Comparison of ENCODE assay signal across 18 mouse cellular contexts in the genomic region with DNA sequence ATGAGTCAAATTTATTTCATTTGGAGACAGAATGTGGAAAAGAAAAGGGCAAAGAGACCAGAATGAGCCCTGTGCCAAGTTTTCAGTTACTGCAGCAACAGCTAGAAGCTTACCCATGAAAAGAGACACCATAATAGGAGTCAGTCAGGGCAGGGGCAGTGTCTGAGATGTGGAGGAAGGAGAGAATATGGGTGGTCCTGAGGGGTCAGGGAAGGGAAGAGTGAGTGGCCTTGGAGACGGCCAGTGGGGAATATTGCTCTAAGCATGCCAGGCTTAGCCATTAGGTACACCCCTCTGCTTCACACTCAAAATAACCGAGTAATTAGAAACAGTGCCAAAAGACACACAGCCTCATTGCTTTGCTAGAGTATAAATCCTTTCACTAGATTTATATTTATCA. TPM values are rescaled to one million over a fixed set of nuclear protein-coding genes. Genes with fewer than 3 reads are reported as not detected.
A peak's percentile ranks its signal among the peaks of the same experiment; 100 is the strongest.
DNase-seq lines count a peak whose midpoint lies in the region; ATAC-seq and TF ChIP-seq lines count a peak whose summit lies in the region.
"Had no signal": no experiment of that assay in that cellular context is flagged by ENCODE, and none has a peak within 500 bp of the region (broad histone marks: within the 10 kb centered on the region; RNA-seq: fewer than 3 reads in every experiment).

No protein-coding gene starts in this region.

- H3K4me3 ChIP-seq in heart, adult 2 months: no peak overlapping the region
- no peak overlapping the region for H3K4me3 ChIP-seq in kidney, embryonic 16.5 days (ENCODE audit: low read length)
- no peak overlapping the region for H3K4me3 ChIP-seq in embryonic facial prominence, embryonic 14.5 days (ENCODE audit: low read depth, low read length)
- H3K4me3 ChIP-seq: heart, embryonic 13.5 days; intestine, embryonic 15.5 days had no signal

- ATAC-seq in kidney, embryonic 16.5 days (ENCODE audit: low FRiP score, low TSS enrichment): peak; percentile 69
- no peak for ATAC-seq in embryonic facial prominence, embryonic 14.5 days (ENCODE audit: low read depth)
- ATAC-seq in activated CD4-positive, CD25-positive, alpha-beta regulatory T cell, adult 4 months: no peak
- ATAC-seq: forebrain, embryonic 16.5 days; hindbrain, postnatal 0 days; intestine, embryonic 15.5 days had no signal

- WGBS in heart, adult 2 months: 73% methylated on average over 2 of the region's 2 CpGs
- WGBS in kidney, embryonic 16.5 days: 29% methylated on average over 2 of the region's 2 CpGs
- 24% methylated on average over 2 of the region's 2 CpGs for WGBS in embryonic facial prominence, embryonic 14.5 days

- peak; percentile 42 for DNase-seq in heart, adult 11 months
- DNase-seq in heart, adult 2 months: no peak
- no peak for DNase-seq in kidney, postnatal 10 days
- peak; percentile 32 for DNase-seq in embryonic facial prominence, embryonic 14.5 days (ENCODE audit: low spot score)
- no peak for DNase-seq in adrenal gland, postnatal 36 days
- DNase-seq: adrenal gland, postnatal 14 days; cerebellum, adult 18-20 months; cerebellum, adult 9-11 months; cerebellum, postnatal 36 days; gastrocnemius, postnatal 10 days; heart, postnatal 36 days had no signal

- intact Hi-C loops in heart, adult 2 months (cut with DNase I): no loop called here

- no peak for TF ChIP-seq EP300 in heart, adult 2 months (IDR thresholded peaks at IDR 0.05; ENCODE audit: insufficient read depth, low read depth, low read length)

- no peaks in the 10 kb centered on the region for H3K79me2 ChIP-seq in heart, adult 2 months (replicated peaks; ENCODE audit: control insufficient read depth, insufficient read depth, low read length)

- no peaks in the 10 kb centered on the region for H3K27me3 ChIP-seq in heart, adult 2 months (ENCODE audit: control insufficient read depth, insufficient read depth, low read length)
- no peaks in the 10 kb centered on the region for H3K27me3 ChIP-seq in kidney, embryonic 16.5 days (ENCODE audit: insufficient read depth, low read length)
- no peaks in the 10 kb centered on the region for H3K27me3 ChIP-seq in embryonic facial prominence, embryonic 14.5 days (replicated peaks; ENCODE audit: control insufficient read depth, insufficient read depth, low read length)
- H3K27me3 ChIP-seq: heart, embryonic 13.5 days; intestine, embryonic 15.5 days had no signal

- H3K4me1 ChIP-seq in heart, adult 2 months (ENCODE audit: control insufficient read depth, insufficient read depth, low read length): no peaks in the 10 kb centered on the region
- H3K4me1 ChIP-seq in kidney, embryonic 16.5 days (ENCODE audit: insufficient read depth, low read length): no peaks in the 10 kb centered on the region
- H3K4me1 ChIP-seq in embryonic facial prominence, embryonic 14.5 days (ENCODE audit: control insufficient read depth, insufficient read depth, low read length): no peaks in the 10 kb centered on the region
- H3K4me1 ChIP-seq: heart, embryonic 13.5 days; intestine, embryonic 15.5 days had no signal

- no peak for TF ChIP-seq CTCF in heart, adult 2 months (IDR thresholded peaks at IDR 0.05)

- H3K36me3 ChIP-seq in heart, adult 2 months (ENCODE audit: control insufficient read depth, insufficient read depth, low read length): no peaks in the 10 kb centered on the region
- no peaks in the 10 kb centered on the region for H3K36me3 ChIP-seq in kidney, embryonic 16.5 days (ENCODE audit: insufficient read depth, low read length)
- H3K36me3 ChIP-seq in embryonic facial prominence, embryonic 14.5 days (ENCODE audit: control insufficient read depth, insufficient read depth, low read length): no peaks in the 10 kb centered on the region
- H3K36me3 ChIP-seq: heart, embryonic 13.5 days; intestine, embryonic 15.5 days had no signal

- H3K9ac ChIP-seq in heart, adult 2 months (ENCODE audit: low read depth, low read length): no peak overlapping the region
- no peak overlapping the region for H3K9ac ChIP-seq in kidney, embryonic 16.5 days (replicated peaks; ENCODE audit: low read length)
- no peak overlapping the region for H3K9ac ChIP-seq in embryonic facial prominence, embryonic 14.5 days (ENCODE audit: low read depth, low read length)
- H3K9ac ChIP-seq: heart, embryonic 13.5 days; intestine, embryonic 15.5 days had no signal

- peaks cover 12% of the 10 kb centered on the region; the same call in 1 of the 2 replicates for H3K9me3 ChIP-seq in kidney, embryonic 16.5 days (ENCODE audit: low read length)
- H3K9me3 ChIP-seq in embryonic facial prominence, embryonic 14.5 days (ENCODE audit: control insufficient read depth, low read length): peaks cover 21% of the 10 kb centered on the region
- H3K9me3 ChIP-seq: intestine, embryonic 15.5 days had no signal

- H3K27ac ChIP-seq in heart, adult 2 months: no peak overlapping the region
- H3K27ac ChIP-seq in kidney, embryonic 16.5 days (ENCODE audit: low read length): peak overlapping the region; percentile 28; the same call in 1 of the 2 replicates
- H3K27ac ChIP-seq in embryonic facial prominence, embryonic 14.5 days (replicated peaks; ENCODE audit: low read depth, low read length): no peak overlapping the region
- H3K27ac ChIP-seq: heart, embryonic 13.5 days; hindbrain, postnatal 0 days; intestine, embryonic 15.5 days had no signal

- TF ChIP-seq POLR2A in heart, adult 2 months (IDR thresholded peaks at IDR 0.05; ENCODE audit: insufficient read depth, low read depth, low read length): no peak

- H3K4me2 ChIP-seq in kidney, embryonic 16.5 days (replicated peaks; ENCODE audit: low read depth, low read length): no peak overlapping the region
- no peak overlapping the region for H3K4me2 ChIP-seq in embryonic facial prominence, embryonic 14.5 days (ENCODE audit: low read depth, low read length)
- H3K4me2 ChIP-seq: heart, embryonic 13.5 days; intestine, embryonic 15.5 days had no signal

RNA-seq across cellular contexts. Expression of gene Ednra, which starts 9.5 kb away (rescaled TPM):
- total RNA-seq in heart, adult 2 months (2021): 10 to 100 TPM; 41.3 to 41.7 TPM
- 25.6 and 47.0 TPM in 2 replicates for polyA plus RNA-seq in heart, adult 2 months (2012; rRNA removed)
- 28.6 and 32.4 TPM in 2 replicates for polyA plus RNA-seq in kidney, embryonic 16.5 days (2015; fragmentation: Nextera tagmentation; extraction: Ambion mirVana)
- polyA plus RNA-seq in embryonic facial prominence, embryonic 14.5 days (2014; fragmentation: Nextera tagmentation; extraction: Ambion mirVana): 28.7 and 35.1 TPM in 2 replicates
- polyA plus RNA-seq in activated CD4-positive, CD25-positive, alpha-beta regulatory T cell, adult 4 months (2017; shearing (Covaris generic)): not detected
- total RNA-seq in adrenal gland, postnatal 36 days (2021): 10 to 100 TPM; 22.5 to 23.5 TPM
- total RNA-seq: MEL had no signal

Comparison
In these comparisons a context has a peak if more than half of its experiments do, and no peak if none do; other contexts are left out.
1. DNase-seq: peak in heart, adult 11 months (single experiment) and embryonic facial prominence, embryonic 14.5 days (single experiment); none in heart, adult 2 months (0 of 2), kidney, postnatal 10 days (single experiment) and adrenal gland, postnatal 36 days (0 of 2).
2. RNA of gene Ednra, which starts 9.5 kb away (polyA plus RNA-seq): 28.7 to 35.1 TPM in embryonic facial prominence, embryonic 14.5 days, 28.6 to 32.4 TPM in kidney, embryonic 16.5 days and 25.6 to 47.0 TPM in heart, adult 2 months; not detected in activated CD4-positive, CD25-positive, alpha-beta regulatory T cell, adult 4 months; every median in the first group is over 10 times any median in the second.